Mouse (Mus musculus) brain, adult 2 months (tissue): ENCODE measurements around the gene Ldb2.

Experiments used
- DNase-seq: peaks from one replicate; pipeline ENCODE4 v3.0.0; 2011; ENCODE audit warnings: low read depth, low spot score

Ldb2 gene

GRCm38 (mm10) chr5:44543472-44544132 is 255.9 kb downstream of the Ldb2 start:
- no peak for DNase-seq

- DNase-seq = no peak
Observed at GRCm38 (mm10) chr5:44541748-44542147, 257.7 kb downstream of the Ldb2 start.

DNA sequence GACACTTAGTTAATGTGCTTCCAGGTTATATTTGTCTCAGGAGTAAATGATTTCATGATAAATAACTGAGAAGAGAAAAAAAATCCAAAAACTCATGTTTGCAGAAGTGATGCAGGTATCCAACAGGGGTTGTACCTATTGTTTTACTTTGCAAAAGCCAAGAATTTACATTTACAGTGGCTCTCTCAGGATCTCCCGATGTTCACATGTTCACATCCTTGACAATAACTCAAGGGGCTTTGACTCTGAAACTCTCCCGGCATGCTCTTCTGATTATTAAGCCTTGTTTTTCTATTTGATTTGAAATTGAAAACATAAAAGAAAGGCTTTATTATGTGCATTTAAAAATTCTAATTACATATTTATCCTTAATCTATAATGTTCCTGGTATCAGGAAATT is 260.8 kb downstream of the Ldb2 start:
- no peak for DNase-seq

GRCm38 (mm10) chr5:44538000-44538395 is 261.5 kb downstream of the Ldb2 start:
- peak; percentile 94 for DNase-seq

- DNase-seq = no peak
Observed at GRCm38 (mm10) chr5:44537316-44537999, 262.0 kb downstream of the Ldb2 start.

- DNase-seq = no peak
Observed at GRCm38 (mm10) chr5:44529466-44529865, 270.0 kb downstream of the Ldb2 start.

- DNase-seq = no peak
Observed at GRCm38 (mm10) chr5:44529001-44529400, 270.5 kb downstream of the Ldb2 start.

- DNase-seq = no peak
Observed at GRCm38 (mm10) chr5:44505221-44505620, 294.3 kb downstream of the Ldb2 start.

DNA sequence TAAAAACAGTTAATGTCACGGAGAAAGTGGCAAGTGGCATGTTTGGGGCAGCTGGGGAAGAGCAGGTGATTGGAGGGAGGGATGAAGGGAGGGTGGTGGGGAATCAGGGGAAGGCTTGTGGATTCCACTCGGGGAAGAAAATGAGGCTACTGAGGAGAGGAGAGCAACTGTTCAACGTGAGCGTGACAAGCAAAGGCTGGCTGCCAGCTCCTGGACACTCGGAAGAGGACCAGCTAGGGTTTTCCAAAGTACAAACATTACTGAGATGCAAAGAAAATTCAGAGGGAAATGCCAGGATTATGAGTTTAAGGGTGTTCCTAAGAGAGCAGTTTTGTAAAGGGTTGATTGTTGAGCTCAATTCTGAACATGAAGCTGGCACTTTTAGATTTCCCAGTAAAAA is 294.7 kb downstream of the Ldb2 start:
- DNase-seq = no peak

DNA sequence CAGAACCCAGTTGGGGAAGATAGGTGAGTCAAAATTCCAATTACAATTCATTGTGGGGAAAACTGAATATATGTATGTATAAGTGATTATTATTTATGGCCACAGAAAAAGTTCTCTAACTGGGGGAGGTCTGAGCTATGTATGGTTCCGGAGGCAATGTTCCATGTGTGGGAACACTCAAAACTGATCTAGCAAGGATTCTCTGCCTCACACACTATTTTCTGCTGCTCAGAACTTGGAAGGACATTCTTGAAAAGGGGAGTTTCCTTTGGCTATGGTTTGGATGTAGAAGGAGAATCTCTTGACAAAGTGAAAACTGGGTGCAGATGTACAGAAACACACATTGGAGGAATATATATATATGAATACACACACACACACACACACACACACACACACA is 301.3 kb downstream of the Ldb2 start:
- peak; percentile 66 for DNase-seq

GRCm38 (mm10) chr5:44496854-44497253 is 302.6 kb downstream of the Ldb2 start:
- no peak for DNase-seq

GRCm38 (mm10) chr5:44495092-44495491 is 304.4 kb downstream of the Ldb2 start:
- DNase-seq = no peak

- DNase-seq = no peak
Observed at GRCm38 (mm10) chr5:44494133-44494532, 305.3 kb downstream of the Ldb2 start.

GRCm38 (mm10) chr5:44491526-44491925 is 308.0 kb downstream of the Ldb2 start:
- no peak for DNase-seq

- no peak for DNase-seq
Observed at GRCm38 (mm10) chr5:44490462-44490861, 309.0 kb downstream of the Ldb2 start.

DNA sequence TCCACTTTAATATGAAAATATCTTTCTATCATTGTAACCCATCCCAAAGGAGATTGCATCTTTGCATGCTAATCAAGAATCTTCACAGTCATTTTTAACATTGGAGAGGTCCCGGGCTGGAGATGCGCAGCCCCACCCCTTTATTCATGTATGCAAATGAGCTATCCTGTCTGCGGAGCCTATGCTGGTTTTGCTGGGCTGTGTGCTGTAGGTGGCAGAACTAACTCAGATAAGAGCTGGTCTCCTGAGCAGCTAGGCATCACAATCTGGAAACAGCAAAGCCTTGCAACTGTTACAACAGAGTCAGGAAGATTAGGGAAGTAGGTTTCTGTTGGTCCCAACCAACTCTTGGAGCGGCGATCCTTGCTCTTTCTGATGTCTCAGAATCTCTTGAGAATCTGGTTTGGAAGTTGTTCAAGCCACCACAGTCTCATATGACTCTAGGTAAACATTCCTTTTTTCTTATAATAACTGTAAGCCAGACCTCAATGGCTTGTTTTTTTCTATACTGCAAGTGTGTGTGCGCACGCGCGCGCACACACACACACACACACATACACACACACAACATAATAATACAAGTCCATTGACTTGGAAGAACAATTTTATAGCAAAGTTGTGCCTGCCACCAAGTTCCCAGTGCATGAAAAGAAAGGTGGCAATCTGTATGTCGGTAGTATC is 315.9 kb downstream of the Ldb2 start:
- peak; percentile 87 for DNase-seq

DNA sequence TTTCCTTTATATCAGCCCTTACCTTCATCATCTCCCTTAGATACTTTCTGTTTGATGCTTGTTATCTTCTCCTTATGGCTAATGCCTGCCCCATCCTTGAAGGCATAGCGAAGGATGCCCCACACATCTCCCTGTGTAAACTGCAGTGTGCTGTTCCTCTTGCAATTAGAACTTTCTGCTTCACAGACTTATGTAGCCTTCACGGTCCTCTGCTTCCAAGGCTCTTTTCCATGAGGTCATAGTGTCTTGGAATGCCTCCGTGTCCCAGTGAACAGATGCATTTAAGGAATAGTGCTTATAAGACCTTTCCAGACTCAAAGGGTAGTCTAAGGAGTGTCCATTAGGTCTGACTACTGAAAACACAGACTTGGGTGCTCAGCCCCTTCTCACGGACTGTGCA is 318.1 kb downstream of the Ldb2 start:
- no peak for DNase-seq

GRCm38 (mm10) chr5:44476356-44476755 is 323.1 kb downstream of the Ldb2 start:
- no peak for DNase-seq

GRCm38 (mm10) chr5:44475543-44475942 is 323.9 kb downstream of the Ldb2 start:
- no peak for DNase-seq

DNA sequence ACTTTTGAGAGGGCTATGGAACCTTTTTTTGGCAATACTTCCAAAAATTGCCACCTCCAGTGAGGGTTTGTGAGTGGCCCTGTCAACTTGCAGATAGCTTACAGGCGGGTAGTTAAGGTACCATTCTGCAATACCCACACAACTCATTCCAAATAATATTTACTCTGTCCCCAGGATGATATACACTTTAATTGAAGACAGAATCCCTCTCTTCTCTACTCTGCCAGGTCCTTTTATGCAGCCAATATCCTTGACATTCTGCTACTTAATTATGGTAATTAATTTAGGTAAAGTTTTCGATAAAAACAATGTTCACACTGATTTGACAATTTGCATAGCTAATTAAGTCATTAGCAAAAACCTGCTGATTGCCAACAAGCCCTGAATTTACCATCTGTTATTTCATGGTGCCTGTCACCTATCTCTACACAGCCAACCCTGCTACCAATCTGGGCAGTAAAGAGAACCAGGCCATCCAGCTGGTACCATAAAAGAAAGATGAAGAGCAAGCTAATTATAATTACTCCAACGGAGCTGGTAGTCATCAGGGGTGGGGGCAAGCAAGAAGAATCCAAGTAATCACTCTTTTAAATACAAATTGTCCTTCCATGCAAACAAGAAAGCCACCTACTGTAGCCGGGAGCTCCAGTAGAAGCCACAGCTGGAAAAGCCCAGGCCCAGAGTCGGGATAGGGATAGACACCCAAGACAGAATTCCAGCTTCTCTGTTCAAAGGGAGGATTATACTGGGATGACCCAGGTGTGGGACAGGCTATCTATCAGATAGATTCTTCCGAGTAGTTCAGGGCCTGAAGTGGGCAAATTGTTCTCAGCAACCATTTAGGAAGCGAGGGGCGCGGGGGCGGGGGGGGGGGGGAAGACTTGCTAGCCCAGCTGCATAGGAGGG is 325.4 kb downstream of the Ldb2 start:
- DNase-seq = peak; percentile 39

- DNase-seq = peak; percentile 69
Observed at GRCm38 (mm10) chr5:44465238-44465637, 334.2 kb downstream of the Ldb2 start.
